Comparison of ENCODE assay signal across 9 mouse cellular contexts in genomic region chr8:87875452-87875851, GRCm38 (mm10).
DNase-seq lines count a peak whose midpoint lies in the region; ATAC-seq and TF ChIP-seq lines count a peak whose summit lies in the region.
"Had no signal": no experiment of that assay in that cellular context is flagged by ENCODE, and none has a peak within 500 bp of the region (broad histone marks: within the 10 kb centered on the region; RNA-seq: fewer than 3 reads in every experiment).

No protein-coding gene starts in this region.

- no peak for TF ChIP-seq CTCF in liver, adult 2 months (IDR thresholded peaks at IDR 0.05; ENCODE audit: low read depth, low read length)
- no peak for TF ChIP-seq CTCF in left cerebral cortex, adult 2 months (IDR thresholded peaks at IDR 0.05)

- no peaks in the 10 kb centered on the region for H3K36me3 ChIP-seq in liver, adult 2 months (ENCODE audit: control insufficient read depth, insufficient read depth, low read length)
- no peaks in the 10 kb centered on the region for H3K36me3 ChIP-seq in liver, embryonic 11.5 days (ENCODE audit: control insufficient read depth, insufficient read depth, low read length)
- H3K36me3 ChIP-seq in embryonic facial prominence, embryonic 10.5 days (replicated peaks) = peaks cover 14% of the 10 kb centered on the region
- H3K36me3 ChIP-seq in neural tube, embryonic 13.5 days = no peaks in the 10 kb centered on the region

- intact Hi-C loops in heart, postnatal 10 days (cut with DNase I) = no loop called here
- intact Hi-C loops in left cerebral cortex, adult 2 months (cut with DNase I) = no loop called here

- no peak overlapping the region for H3K4me3 ChIP-seq in liver, adult 2 months (ENCODE audit: insufficient read depth, low read depth, low read length)
- no peak overlapping the region for H3K4me3 ChIP-seq in liver, embryonic 11.5 days (ENCODE audit: low read depth, low read length)
- H3K4me3 ChIP-seq in embryonic facial prominence, embryonic 10.5 days = no peak overlapping the region
- H3K4me3 ChIP-seq in left cerebral cortex, adult 2 months = no peak overlapping the region
- H3K4me3 ChIP-seq in neural tube, embryonic 13.5 days = no peak overlapping the region
- H3K4me3 ChIP-seq: myocyte had no signal

- no peaks in the 10 kb centered on the region for H3K79me2 ChIP-seq in liver, adult 2 months (ENCODE audit: control insufficient read depth, insufficient read depth, low read length)

- H3K9me3 ChIP-seq in liver, embryonic 11.5 days (ENCODE audit: control insufficient read depth, low read length) = no peaks in the 10 kb centered on the region
- H3K9me3 ChIP-seq in embryonic facial prominence, embryonic 10.5 days = no peaks in the 10 kb centered on the region
- no peaks in the 10 kb centered on the region for H3K9me3 ChIP-seq in neural tube, embryonic 13.5 days

- TF ChIP-seq POLR2A in liver, adult 2 months (IDR thresholded peaks at IDR 0.05; ENCODE audit: extremely low read depth, insufficient read depth, low read length) = no peak

- H3K9ac ChIP-seq in liver, adult 2 months (ENCODE audit: low read depth, low read length) = no peak overlapping the region
- H3K9ac ChIP-seq in liver, embryonic 11.5 days (ENCODE audit: low read depth, low read length) = no peak overlapping the region
- no peak overlapping the region for H3K9ac ChIP-seq in neural tube, embryonic 13.5 days

- H3K4me2 ChIP-seq in liver, embryonic 11.5 days = no peak overlapping the region
- 0 out of 2 replicates have a peak overlapping the region, but pooled peaks have one; percentile 3 for H3K4me2 ChIP-seq in neural tube, embryonic 13.5 days

- DNase-seq in liver, adult 2 months (ENCODE audit: extremely low read depth, low read depth, low spot score) = peak; percentile 23
- no peak for DNase-seq in liver, embryonic 11.5 days (ENCODE audit: low spot score)
- peak; percentile 47 for DNase-seq in embryonic facial prominence, embryonic 10.5 days (ENCODE audit: low spot score)
- DNase-seq in heart, postnatal 10 days = peak; percentile 33 to 38
- peak; percentile 22 to 41 for DNase-seq in left cerebral cortex, adult 2 months (ENCODE audit: extremely low spot score in 1 of 2, low spot score in 2 of 2)
- no peak for DNase-seq in spleen, adult 12 weeks (ENCODE audit: low spot score)
- DNase-seq in spleen, postnatal 36 days (ENCODE audit: low spot score in 2 of 2) = no peak

- no peak overlapping the region for H3K27ac ChIP-seq in liver, adult 2 months (replicated peaks; ENCODE audit: insufficient read depth, low read depth, low read length)
- H3K27ac ChIP-seq in liver, embryonic 11.5 days (ENCODE audit: low read depth, low read length) = no peak overlapping the region
- H3K27ac ChIP-seq in embryonic facial prominence, embryonic 10.5 days (replicated peaks) = peak overlapping the region; percentile 32
- no peak overlapping the region for H3K27ac ChIP-seq in left cerebral cortex, adult 2 months
- H3K27ac ChIP-seq in neural tube, embryonic 13.5 days (replicated peaks) = peak overlapping the region; percentile 61

- 39% methylated on average over 10 of the region's 10 CpGs for WGBS in liver, adult 2 months
- WGBS in liver, embryonic 11.5 days = 58% methylated on average over 10 of the region's 10 CpGs
- 42% methylated on average over 10 of the region's 10 CpGs for WGBS in embryonic facial prominence, embryonic 10.5 days
- WGBS in neural tube, embryonic 13.5 days = 9% methylated on average over 10 of the region's 10 CpGs

- no peak for ATAC-seq in liver, embryonic 11.5 days (replicated peaks; ENCODE audit: low FRiP score)
- ATAC-seq in neural tube, embryonic 13.5 days (ENCODE audit: low read depth) = peak; percentile 40

- H3K27me3 ChIP-seq in liver, adult 2 months (ENCODE audit: control insufficient read depth, insufficient read depth, low read length) = no peaks in the 10 kb centered on the region
- no peaks in the 10 kb centered on the region for H3K27me3 ChIP-seq in liver, embryonic 11.5 days (replicated peaks; ENCODE audit: control insufficient read depth, insufficient read depth, low read length)
- H3K27me3 ChIP-seq in embryonic facial prominence, embryonic 10.5 days (replicated peaks; ENCODE audit: low read depth, poor library complexity, severe bottlenecking) = no peaks in the 10 kb centered on the region
- no peaks in the 10 kb centered on the region for H3K27me3 ChIP-seq in neural tube, embryonic 13.5 days

- H3K4me1 ChIP-seq in liver, adult 2 months (ENCODE audit: control insufficient read depth, insufficient read depth, low read length) = no peaks in the 10 kb centered on the region
- H3K4me1 ChIP-seq in liver, embryonic 11.5 days (replicated peaks; ENCODE audit: control insufficient read depth, insufficient read depth, low read length) = no peaks in the 10 kb centered on the region
- peaks cover 69% of the 10 kb centered on the region for H3K4me1 ChIP-seq in embryonic facial prominence, embryonic 10.5 days
- H3K4me1 ChIP-seq in neural tube, embryonic 13.5 days (replicated peaks) = peaks cover 66% of the 10 kb centered on the region

Comparison
In these comparisons a context has a peak if more than half of its experiments do, and no peak if none do; other contexts are left out.
1. DNase-seq: peak in liver, adult 2 months (single experiment), embryonic facial prominence, embryonic 10.5 days (single experiment), heart, postnatal 10 days (2 of 2) and left cerebral cortex, adult 2 months (2 of 2); none in liver, embryonic 11.5 days (single experiment), spleen, adult 12 weeks (single experiment) and spleen, postnatal 36 days (0 of 2).
2. H3K27ac ChIP-seq: peak in embryonic facial prominence, embryonic 10.5 days (single experiment) and neural tube, embryonic 13.5 days (single experiment); none in liver, adult 2 months (single experiment), liver, embryonic 11.5 days (single experiment) and left cerebral cortex, adult 2 months (single experiment).